Mouse (Mus musculus): ENCODE data around the gene Cdadc1. TPM values are rescaled to one million over a fixed set of nuclear protein-coding genes. Genes with fewer than 3 reads are reported as not detected.

Gene Cdadc1
- polyA plus RNA-seq (2015; fragmentation: Nextera tagmentation; extraction: Ambion mirVana) = 37.5 and 41.2 TPM in 2 replicates

DNA sequence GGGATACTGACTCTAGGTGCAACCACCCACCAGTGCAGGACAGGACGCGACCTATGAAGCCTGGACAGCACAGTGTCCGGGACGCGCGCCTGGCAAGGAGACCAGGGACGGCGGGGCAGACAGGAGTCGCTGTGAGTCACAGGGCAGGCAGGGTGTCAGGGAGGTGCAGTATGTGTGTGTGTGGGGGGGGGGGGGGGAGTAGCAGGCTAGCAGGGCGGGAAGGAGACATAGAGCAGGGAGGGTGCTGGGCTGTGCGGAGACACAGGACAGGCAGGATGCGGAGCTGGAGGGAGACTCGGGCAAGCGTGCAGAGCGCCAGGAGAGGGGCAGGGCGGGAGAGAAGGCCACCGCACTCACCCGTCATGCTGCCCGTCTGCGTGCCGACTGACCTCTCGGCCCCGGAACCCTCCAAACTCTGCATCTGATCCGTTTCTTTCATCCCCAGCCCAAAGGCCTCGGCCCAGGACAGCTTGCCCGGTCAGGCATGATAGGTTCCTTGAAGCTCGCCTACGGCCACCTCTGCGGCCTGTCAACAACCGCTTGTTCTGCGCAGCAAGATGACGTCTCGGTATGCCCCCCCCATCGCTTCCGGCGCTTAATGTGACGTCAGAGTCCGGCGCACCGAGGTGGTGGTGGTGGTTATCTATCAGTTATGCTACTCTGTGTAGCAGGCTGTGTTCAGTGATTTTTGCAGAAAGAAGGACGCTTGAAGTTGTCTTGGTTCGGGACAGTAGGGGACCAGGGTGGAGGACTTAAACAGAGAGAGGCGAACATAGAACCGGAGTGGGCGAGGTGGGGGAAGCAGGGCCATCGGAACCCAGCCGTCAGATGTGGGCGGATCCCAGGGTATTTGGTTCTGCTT is at the start of gene Cdadc1:
Gene Cdadc1, minus strand, starts transcription at position 562 of the 862 bp plus-strand sequence.
- DNase-seq (ENCODE audit: low spot score) (peak; percentile 91), ATAC-seq (replicated peaks; ENCODE audit: low FRiP score, low read depth) (peak; percentile 92)
- Histone ChIP-seq H3K27me3 (ENCODE audit: insufficient read depth, low read length) (no peaks in the 10 kb centered on the region), H3K27ac (peak within 1 kb of the TSS; percentile 85), H3K4me2 (ENCODE audit: low read length) (peak within 1 kb of the TSS; percentile 85), H3K4me1 (replicated peaks; ENCODE audit: insufficient read depth, low read length) (peaks cover 7% of the 10 kb centered on the region), H3K9me3 (replicated peaks; ENCODE audit: low read length) (no peaks in the 10 kb centered on the region), H3K4me3 (replicated peaks; ENCODE audit: low read depth, low read length) (peak within 1 kb of the TSS; percentile 93), H3K36me3 (ENCODE audit: insufficient read depth, low read length) (0 out of 2 replicates have a peak, but pooled peaks cover 9% of the 10 kb centered on the region), H3K9ac (ENCODE audit: low read depth, low read length) (peak within 1 kb of the TSS; percentile 87)
- TF ChIP-seq CTCF (IDR thresholded peaks at IDR 0.05; ENCODE audit: low read depth) = peak; percentile 51
- under 1% methylated on average over 47 of the region's 48 CpGs for WGBS

DNA sequence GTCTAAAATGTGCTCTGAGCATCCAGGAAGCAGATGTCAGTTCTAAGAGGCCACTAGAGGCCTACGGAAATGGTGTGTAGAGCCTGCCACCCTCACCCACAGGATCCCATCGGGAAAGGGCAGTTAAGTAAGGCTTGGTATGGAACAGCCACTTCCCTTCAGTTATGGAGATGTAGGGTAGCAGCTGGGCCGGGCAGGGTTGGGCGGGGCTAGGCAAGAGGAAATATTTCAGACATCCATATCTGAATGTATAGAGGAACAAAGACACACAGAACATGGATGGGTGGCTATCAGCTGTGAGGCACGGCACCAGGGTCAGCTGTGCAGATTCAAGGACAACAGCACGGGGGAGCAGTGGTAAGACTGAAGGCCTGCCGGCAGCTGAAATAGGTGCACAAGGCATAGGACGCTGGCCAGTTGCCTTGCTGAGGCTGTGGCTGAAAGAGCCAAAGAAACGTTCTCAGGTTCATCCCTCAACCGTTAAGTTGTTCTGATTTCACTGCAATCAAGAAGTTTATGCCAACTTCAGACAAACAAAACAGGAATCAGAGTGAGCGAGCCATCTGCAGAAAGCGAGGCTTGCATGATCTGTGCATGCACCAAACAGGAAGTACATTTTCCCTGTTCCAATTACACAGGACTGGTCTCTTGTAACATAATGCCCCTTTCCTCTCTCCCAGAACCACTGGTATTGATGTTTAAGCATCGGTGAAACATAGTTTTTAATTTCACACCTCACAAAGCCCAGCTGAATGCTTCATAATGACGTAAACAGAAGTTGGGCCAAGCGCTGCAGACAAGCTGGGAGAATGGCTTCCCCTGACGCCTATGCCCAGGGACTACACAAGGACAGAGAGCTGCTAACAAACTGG is 49.3 kb upstream of the Cdadc1 start:
- Histone ChIP-seq H3K9ac (ENCODE audit: low read depth, low read length) (no peak overlapping the region), H3K36me3 (ENCODE audit: insufficient read depth, low read length) (no peaks in the 10 kb centered on the region), H3K4me1 (replicated peaks; ENCODE audit: insufficient read depth, low read length) (no peaks in the 10 kb centered on the region), H3K27ac (no peak overlapping the region), H3K27me3 (ENCODE audit: insufficient read depth, low read length) (no peaks in the 10 kb centered on the region), H3K4me2 (ENCODE audit: low read length) (no peak overlapping the region), H3K9me3 (replicated peaks; ENCODE audit: low read length) (no peaks in the 10 kb centered on the region), H3K4me3 (replicated peaks; ENCODE audit: low read depth, low read length) (no peak overlapping the region)
- TF ChIP-seq CTCF (IDR thresholded peaks at IDR 0.05; ENCODE audit: low read depth) = peak; percentile 16; the same call in 1 of the 2 replicates
- DNase-seq (ENCODE audit: low spot score) (peak; percentile 79), ATAC-seq (replicated peaks; ENCODE audit: low FRiP score, low read depth) (peak; percentile 38)
- 47% methylated on average over 16 of the region's 16 CpGs for WGBS

DNA sequence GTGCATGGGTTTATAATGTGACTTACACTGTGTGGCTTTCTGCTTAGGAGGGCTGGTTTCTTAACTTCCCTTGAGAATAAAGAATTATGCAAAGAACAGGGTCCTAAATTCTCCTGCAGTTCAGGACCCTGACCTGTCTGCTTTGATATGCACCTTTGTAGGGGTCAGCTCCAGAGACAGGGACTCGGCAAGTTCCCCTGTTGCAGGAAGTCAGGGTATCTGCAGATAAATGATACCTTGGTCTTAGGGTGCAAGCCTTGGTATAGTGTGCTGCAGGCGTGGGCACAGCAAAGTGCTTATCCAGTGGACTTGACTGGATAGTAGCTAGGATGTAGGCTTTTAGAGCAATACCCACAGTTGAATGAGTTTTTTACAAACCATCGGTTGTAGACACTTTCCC is 47.1 kb upstream of the Cdadc1 start:
- no peak overlapping the region for H3K27ac ChIP-seq
- no peak overlapping the region for H3K4me3 ChIP-seq (replicated peaks; ENCODE audit: low read depth, low read length)
- no peak overlapping the region for H3K9ac ChIP-seq (ENCODE audit: low read depth, low read length)
- no peak for TF ChIP-seq CTCF (IDR thresholded peaks at IDR 0.05; ENCODE audit: low read depth)
- H3K9me3 ChIP-seq (replicated peaks; ENCODE audit: low read length) = no peaks in the 10 kb centered on the region
- no peak overlapping the region for H3K4me2 ChIP-seq (ENCODE audit: low read length)
- 74% methylated on average over 3 of the region's 3 CpGs for WGBS
- H3K36me3 ChIP-seq (ENCODE audit: insufficient read depth, low read length) = no peaks in the 10 kb centered on the region
- no peak for ATAC-seq (replicated peaks; ENCODE audit: low FRiP score, low read depth)
- H3K4me1 ChIP-seq (replicated peaks; ENCODE audit: insufficient read depth, low read length) = no peaks in the 10 kb centered on the region
- DNase-seq (ENCODE audit: low spot score) = no peak
- no peaks in the 10 kb centered on the region for H3K27me3 ChIP-seq (ENCODE audit: insufficient read depth, low read length)

DNA sequence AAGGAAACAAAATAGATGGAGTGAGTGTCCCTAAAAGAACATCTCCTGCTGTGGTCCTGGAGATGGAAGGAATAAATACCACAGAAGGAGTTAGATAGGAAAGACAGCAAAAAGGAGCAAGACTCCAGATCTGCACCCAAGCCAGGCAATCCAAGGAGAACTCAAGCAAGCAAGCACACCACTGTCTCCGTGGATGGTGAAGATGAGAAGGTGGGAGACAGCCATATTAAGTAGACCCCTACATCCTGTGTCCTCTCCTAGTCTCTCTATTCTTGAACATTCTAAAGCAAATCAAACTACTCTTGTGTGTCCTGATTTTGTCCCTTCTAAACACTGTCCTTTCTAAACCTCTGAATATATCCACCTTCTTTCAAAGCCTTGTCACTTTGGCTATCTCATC is 46.4 kb upstream of the Cdadc1 start:
- H3K9me3 ChIP-seq (replicated peaks; ENCODE audit: low read length) = no peaks in the 10 kb centered on the region
- H3K4me3 ChIP-seq (replicated peaks; ENCODE audit: low read depth, low read length) = no peak overlapping the region
- H3K27ac ChIP-seq = no peak overlapping the region
- TF ChIP-seq CTCF (IDR thresholded peaks at IDR 0.05; ENCODE audit: low read depth) = no peak
- H3K36me3 ChIP-seq (ENCODE audit: insufficient read depth, low read length) = no peaks in the 10 kb centered on the region
- H3K4me2 ChIP-seq (ENCODE audit: low read length) = no peak overlapping the region
- WGBS = 53% methylated on average over 1 of the region's 1 CpGs
- no peak for DNase-seq (ENCODE audit: low spot score)
- no peak overlapping the region for H3K9ac ChIP-seq (ENCODE audit: low read depth, low read length)
- H3K4me1 ChIP-seq (replicated peaks; ENCODE audit: insufficient read depth, low read length) = 0 out of 2 replicates have a peak, but pooled peaks cover 6% of the 10 kb centered on the region
- H3K27me3 ChIP-seq (ENCODE audit: insufficient read depth, low read length) = no peaks in the 10 kb centered on the region
- ATAC-seq (replicated peaks; ENCODE audit: low FRiP score, low read depth) = no peak

DNA sequence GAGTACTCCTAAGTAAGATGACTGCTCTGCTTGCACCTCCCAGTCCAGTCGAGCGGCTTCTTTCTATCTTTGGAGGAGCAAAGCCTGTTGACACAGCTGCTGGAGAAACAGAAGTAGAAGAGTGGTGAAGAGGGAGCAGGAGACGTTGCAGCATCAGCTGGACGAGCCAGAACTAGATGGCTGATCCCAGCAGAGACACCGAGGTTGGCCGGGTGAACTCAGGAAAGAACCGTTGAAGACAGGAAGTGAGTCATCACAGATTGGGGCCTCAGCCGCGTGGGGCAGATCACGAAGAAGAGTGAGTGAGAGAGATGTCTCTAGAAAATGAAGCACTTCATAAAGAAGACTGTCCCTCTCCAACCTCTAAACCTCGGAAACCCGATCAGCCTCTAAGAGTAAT is 45.8 kb upstream of the Cdadc1 start:
- WGBS = 17% methylated on average over 12 of the region's 12 CpGs
- H3K4me1 ChIP-seq (replicated peaks; ENCODE audit: insufficient read depth, low read length) = 0 out of 2 replicates have a peak, but pooled peaks cover 6% of the 10 kb centered on the region
- no peak for TF ChIP-seq CTCF (IDR thresholded peaks at IDR 0.05; ENCODE audit: low read depth)
- no peak overlapping the region for H3K4me2 ChIP-seq (ENCODE audit: low read length)
- no peaks in the 10 kb centered on the region for H3K9me3 ChIP-seq (replicated peaks; ENCODE audit: low read length)
- DNase-seq (ENCODE audit: low spot score) (peak; percentile 66), ATAC-seq (replicated peaks; ENCODE audit: low FRiP score, low read depth) (no peak)
- no peak overlapping the region for H3K4me3 ChIP-seq (replicated peaks; ENCODE audit: low read depth, low read length)
- H3K9ac ChIP-seq (ENCODE audit: low read depth, low read length) = no peak overlapping the region
- no peaks in the 10 kb centered on the region for H3K27me3 ChIP-seq (ENCODE audit: insufficient read depth, low read length)
- H3K27ac ChIP-seq = no peak overlapping the region
- H3K36me3 ChIP-seq (ENCODE audit: insufficient read depth, low read length) = no peaks in the 10 kb centered on the region

DNA sequence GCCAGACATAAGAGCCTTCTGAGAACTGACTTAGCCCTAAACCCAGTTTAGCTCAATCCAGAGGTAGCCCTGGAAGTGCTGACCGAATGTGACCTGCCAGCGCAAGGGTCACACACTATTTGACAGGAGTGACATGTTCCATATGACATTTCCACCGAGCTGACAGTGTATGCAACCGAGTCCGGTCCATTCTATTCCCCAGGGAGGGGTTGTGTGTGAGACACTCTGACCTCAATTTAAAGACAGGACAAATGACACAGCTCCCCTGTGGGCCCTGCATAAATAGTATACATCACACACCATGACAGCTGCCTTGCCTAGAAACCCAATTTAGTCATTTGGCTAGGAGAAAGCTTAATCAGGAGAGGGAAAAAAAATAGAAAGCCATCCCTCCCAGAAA is 44.1 kb upstream of the Cdadc1 start:
- DNase-seq (ENCODE audit: low spot score) (no peak), ATAC-seq (replicated peaks; ENCODE audit: low FRiP score, low read depth) (no peak)
- H3K36me3 ChIP-seq (ENCODE audit: insufficient read depth, low read length) = no peaks in the 10 kb centered on the region
- no peak overlapping the region for H3K4me2 ChIP-seq (ENCODE audit: low read length)
- no peaks in the 10 kb centered on the region for H3K9me3 ChIP-seq (replicated peaks; ENCODE audit: low read length)
- H3K27ac ChIP-seq = no peak overlapping the region
- H3K4me1 ChIP-seq (replicated peaks; ENCODE audit: insufficient read depth, low read length) = 0 out of 2 replicates have a peak, but pooled peaks cover 6% of the 10 kb centered on the region
- TF ChIP-seq CTCF (IDR thresholded peaks at IDR 0.05; ENCODE audit: low read depth) = no peak
- no peak overlapping the region for H3K4me3 ChIP-seq (replicated peaks; ENCODE audit: low read depth, low read length)
- no peaks in the 10 kb centered on the region for H3K27me3 ChIP-seq (ENCODE audit: insufficient read depth, low read length)
- H3K9ac ChIP-seq (ENCODE audit: low read depth, low read length) = no peak overlapping the region
- 22% methylated on average over 5 of the region's 5 CpGs for WGBS
